Mouse (Mus musculus) heart, embryonic 10.5 days (tissue): ENCODE results near the gene Dalrd3. TPM values are rescaled to one million over a fixed set of nuclear protein-coding genes. Genes with fewer than 3 reads are reported as not detected.

Experiments
- DNase-seq: peaks from one replicate; pipeline ENCODE4 v3.0.0-alpha.2; 2017; ENCODE audit warnings: low spot score
- H3K27ac ChIP-seq: fragments of 300-500 bp; sonication (generic); 2 replicates; pipeline ENCODE4 v1.5.1; 2016; ENCODE audit warnings: mild to moderate bottlenecking
- H3K27me3 ChIP-seq: fragments of 300-500 bp; sonication (generic); 2 replicates; pipeline ENCODE4 v1.6.1; 2016; ENCODE audit warnings: mild to moderate bottlenecking; ENCODE audit not compliant: poor library complexity, insufficient read depth, severe bottlenecking
- H3K36me3 ChIP-seq: fragments of 300-500 bp; sonication (generic); 2 replicates; pipeline ENCODE4 v1.6.1; 2016; ENCODE audit warnings: mild to moderate bottlenecking, moderate library complexity
- H3K4me1 ChIP-seq: fragments of 300-500 bp; sonication (generic); 2 replicates; pipeline ENCODE4 v1.6.1; 2016; ENCODE audit warnings: mild to moderate bottlenecking
- H3K4me3 ChIP-seq: fragments of 300-500 bp; sonication (generic); 2 replicates; pipeline ENCODE4 v1.5.1; 2016; ENCODE audit warnings: mild to moderate bottlenecking, moderate library complexity
- H3K9me3 ChIP-seq: fragments of 300-500 bp; sonication (generic); 2 replicates; pipeline ENCODE4 v1.6.1; 2016; ENCODE audit warnings: mild to moderate bottlenecking, moderate library complexity
- WGBS: fragments of 180-500 bp; shearing (Covaris S2); methylation state at CpG from one replicate; pipeline ENCODE4 v1.1.7; 2016; 5-methylcytosine and 5-hydroxymethylcytosine counted together
- polyA plus RNA-seq: library from polyadenylated mRNA; unstranded; fragments of >200 nt; fragmentation: Nextera tagmentation; extraction: Ambion mirVana; gene quantifications from 2 replicates; pipeline ENCODE4 v1.2.1, GENCODE M21; 2016

Dalrd3 gene
- polyA plus RNA-seq, 1 experiment from 2014 or later: 122 TPM

GRCm38 (mm10) chr9:108565881-108566814 lies 3.5 kb upstream of the Dalrd3 start:
- no peaks in the 10 kb centered on the region for H3K9me3 ChIP-seq
- peak overlapping the region; percentile 85 for H3K4me3 ChIP-seq
- WGBS: 12% methylated on average over 35 of the region's 35 CpGs
- peak overlapping the region; percentile 94 for H3K27ac ChIP-seq
- H3K36me3 ChIP-seq: peaks cover 52% of the 10 kb centered on the region
- H3K4me1 ChIP-seq: peaks cover 56% of the 10 kb centered on the region
- DNase-seq: no peak
- H3K27me3 ChIP-seq: no peaks in the 10 kb centered on the region

- Histone ChIP-seq H3K4me3 (peak within 1 kb of the TSS; percentile 85), H3K9me3 (no peaks in the 10 kb centered on the region), H3K27me3 (no peaks in the 10 kb centered on the region), H3K36me3 (peaks cover 53% of the 10 kb centered on the region), H3K27ac (peak within 1 kb of the TSS; percentile 94), H3K4me1 (peaks cover 48% of the 10 kb centered on the region)
- peak; percentile 98 for DNase-seq
- under 1% methylated on average over 73 of the region's 73 CpGs for WGBS
These were observed 2.6 kb upstream of the Dalrd3 start, which contains the start of gene Ndufaf3 for GRCm38 (mm10) chr9:108566815-108567776. Ndufaf3 (minus strand) TSS chr9:108567434.

GRCm38 (mm10) chr9:108567931-108568419 lies 1.7 kb upstream of the Dalrd3 start:
- peaks cover 53% of the 10 kb centered on the region for H3K36me3 ChIP-seq
- no peak for DNase-seq
- H3K4me3 ChIP-seq: peak overlapping the region; percentile 85
- no peaks in the 10 kb centered on the region for H3K9me3 ChIP-seq
- H3K4me1 ChIP-seq: peaks cover 48% of the 10 kb centered on the region
- 7% methylated on average over 18 of the region's 18 CpGs for WGBS
- H3K27ac ChIP-seq: peak overlapping the region; percentile 94
- H3K27me3 ChIP-seq: no peaks in the 10 kb centered on the region

GRCm38 (mm10) chr9:108568511-108568921 lies 1.2 kb upstream of the Dalrd3 start:
- Histone ChIP-seq H3K27me3 (no peaks in the 10 kb centered on the region), H3K9me3 (no peaks in the 10 kb centered on the region), H3K36me3 (peaks cover 55% of the 10 kb centered on the region), H3K27ac (peak overlapping the region; percentile 94), H3K4me3 (peak overlapping the region; percentile 85), H3K4me1 (peaks cover 53% of the 10 kb centered on the region)
- 67% methylated on average over 17 of the region's 17 CpGs for WGBS
- DNase-seq: no peak

- Histone ChIP-seq H3K9me3 (no peaks in the 10 kb centered on the region), H3K27me3 (no peaks in the 10 kb centered on the region), H3K27ac (peak overlapping the region; percentile 84), H3K4me1 (peaks cover 70% of the 10 kb centered on the region), H3K4me3 (peak overlapping the region; percentile 76), H3K36me3 (peaks cover 55% of the 10 kb centered on the region)
- peak; percentile 89 for DNase-seq
- WGBS: 2% methylated on average over 40 of the region's 40 CpGs
These were observed 666 bp downstream of the Dalrd3 start for GRCm38 (mm10) chr9:108570207-108570896.

- no peak overlapping the region for H3K27ac ChIP-seq
- H3K4me1 ChIP-seq: peaks cover 71% of the 10 kb centered on the region
- peak; percentile 70 for DNase-seq
- 91% methylated on average over 16 of the region's 16 CpGs for WGBS
- no peaks in the 10 kb centered on the region for H3K27me3 ChIP-seq
- H3K4me3 ChIP-seq: no peak overlapping the region
- H3K36me3 ChIP-seq: peaks cover 60% of the 10 kb centered on the region
- H3K9me3 ChIP-seq: no peaks in the 10 kb centered on the region
These were observed 1.8 kb downstream of the Dalrd3 start for GRCm38 (mm10) chr9:108571401-108571973.

- peaks cover 61% of the 10 kb centered on the region for H3K36me3 ChIP-seq
These were observed 2.6 kb downstream of the Dalrd3 start for GRCm38 (mm10) chr9:108572321-108572720.

GRCm38 (mm10) chr9:108573774-108574690 lies 4.3 kb downstream of the Dalrd3 start:
- H3K4me1 ChIP-seq: peaks cover 73% of the 10 kb centered on the region
- no peaks in the 10 kb centered on the region for H3K27me3 ChIP-seq
- no peaks in the 10 kb centered on the region for H3K9me3 ChIP-seq
- DNase-seq: no peak
- H3K4me3 ChIP-seq: 0 out of 2 replicates have a peak overlapping the region, but pooled peaks have one; percentile 3
- peak overlapping the region; percentile 31; the same call in 1 of the 2 replicates for H3K27ac ChIP-seq
- H3K36me3 ChIP-seq: peaks cover 61% of the 10 kb centered on the region
- WGBS: 47% methylated on average over 26 of the region's 26 CpGs

More at GRCm38 (mm10) chr9:108572321-108572720, 2.6 kb downstream of the Dalrd3 start:
- Histone ChIP-seq H3K27me3 (no peaks in the 10 kb centered on the region), H3K27ac (no peak overlapping the region), H3K9me3 (no peaks in the 10 kb centered on the region), H3K4me1 (peaks cover 77% of the 10 kb centered on the region), H3K4me3 (no peak overlapping the region)
- WGBS: 92% methylated on average over 10 of the region's 10 CpGs
- DNase-seq: peak; percentile 69

- peaks cover 75% of the 10 kb centered on the region for H3K4me1 ChIP-seq
- DNase-seq: peak; percentile 76
- H3K27me3 ChIP-seq: no peaks in the 10 kb centered on the region
- no peak overlapping the region for H3K4me3 ChIP-seq
- WGBS: 90% methylated on average over 12 of the region's 12 CpGs
- H3K9me3 ChIP-seq: no peaks in the 10 kb centered on the region
- no peak overlapping the region for H3K27ac ChIP-seq
- H3K36me3 ChIP-seq: peaks cover 61% of the 10 kb centered on the region
These were observed 5.2 kb downstream of the Dalrd3 start for GRCm38 (mm10) chr9:108574921-108575320.

- Histone ChIP-seq H3K4me3 (no peak overlapping the region; the same call in 1 of the 2 replicates), H3K36me3 (peaks cover 65% of the 10 kb centered on the region)
These were observed 5.9 kb downstream of the Dalrd3 start for GRCm38 (mm10) chr9:108575321-108576297.

More at GRCm38 (mm10) chr9:108575321-108576297, 5.9 kb downstream of the Dalrd3 start:
- WGBS: 89% methylated on average over 37 of the region's 37 CpGs
- Histone ChIP-seq H3K27ac (peak overlapping the region; percentile 23; the same call in 1 of the 2 replicates), H3K27me3 (no peaks in the 10 kb centered on the region), H3K4me1 (peaks cover 70% of the 10 kb centered on the region), H3K9me3 (no peaks in the 10 kb centered on the region)
- peak; percentile 73 for DNase-seq
